Mouse (Mus musculus) forebrain, postnatal 0 days (tissue): Measurements from ENCODE around the gene Map2k5. TPM values are rescaled to one million over a fixed set of nuclear protein-coding genes. Genes with fewer than 3 reads are reported as not detected.
A peak's percentile ranks its signal among the peaks of the same experiment; 100 is the strongest.

Experiments
- ATAC-seq: fragments of 200-750 bp; cut with Nextera tagmentation; 2 replicates; pipeline ENCODE4 v1.8.0; 2017; ENCODE audit warnings: mild to moderate bottlenecking, moderate library complexity
- DNase-seq: peaks from one replicate; pipeline ENCODE4 v3.0.0-alpha.2; 2015
- H3K27ac ChIP-seq: fragments of 300-500 bp; sonication (generic); 2 replicates; pipeline ENCODE4 v1.5.1; 2014; ENCODE audit warnings: low read depth, mild to moderate bottlenecking, antibody characterized with exemption, low read length, moderate library complexity, mixed read lengths
- H3K27me3 ChIP-seq: fragments of 300-500 bp; sonication (generic); 2 replicates; pipeline ENCODE4 v1.6.1; 2014; ENCODE audit warnings: mild to moderate bottlenecking, low read length, mixed read lengths; ENCODE audit not compliant: insufficient read depth
- H3K36me3 ChIP-seq: fragments of 300-500 bp; sonication (generic); 2 replicates; pipeline ENCODE4 v1.6.1; 2014; ENCODE audit warnings: mild to moderate bottlenecking, moderate library complexity; ENCODE audit not compliant: insufficient read depth
- H3K4me1 ChIP-seq: fragments of 300-500 bp; sonication (generic); 2 replicates; pipeline ENCODE4 v1.6.1; 2014; ENCODE audit warnings: antibody characterized with exemption; ENCODE audit not compliant: insufficient read depth
- H3K4me2 ChIP-seq: fragments of 300-500 bp; sonication (generic); 2 replicates; pipeline ENCODE4 v1.6.1; 2014; ENCODE audit warnings: low read depth, mild to moderate bottlenecking, moderate library complexity
- H3K4me3 ChIP-seq: fragments of 300-500 bp; sonication (generic); 2 replicates; pipeline ENCODE4 v1.5.1; 2014; ENCODE audit warnings: low read depth, low read length, mixed read lengths
- H3K9ac ChIP-seq: fragments of 300-500 bp; sonication (generic); 2 replicates; pipeline ENCODE4 v1.6.1; 2014; ENCODE audit warnings: mild to moderate bottlenecking
- H3K9me3 ChIP-seq: fragments of 300-500 bp; sonication (generic); 2 replicates; pipeline ENCODE4 v1.6.1; 2016; ENCODE audit warnings: low read length
- CTCF ChIP-seq: sonication (generic); IDR thresholded peaks from 2 replicates; pipeline ENCODE4 v1.5.1; 2016; ENCODE audit warnings: antibody characterized with exemption, control low read depth, low read depth
- WGBS: fragments of 180-500 bp; shearing (Covaris S2); extraction: QIAGEN DNeasy Blood & Tissue Kit; methylation state at CpG from one replicate; pipeline ENCODE4 v1.1.7; 2014; 5-methylcytosine and 5-hydroxymethylcytosine counted together
- polyA plus RNA-seq: library from polyadenylated mRNA; unstranded; fragments of >200 nt; fragmentation: Nextera tagmentation; extraction: Ambion mirVana; gene quantifications from 2 replicates; pipeline ENCODE4 v1.2.1, GENCODE M21; 2015
- total RNA-seq: library from RNA; depleted of rRNA; stranded (reverse); fragments of >200 nt; gene quantifications from 2 replicates; pipeline ENCODE4 v1.2.3, GENCODE M21; 2014

The Map2k5 gene
- total and polyA plus RNA-seq, 2 experiments from 2014 or later: 21.1 to 37.7 TPM

- no peak for TF ChIP-seq CTCF
- no peaks in the 10 kb centered on the region for H3K27me3 ChIP-seq
- no peak overlapping the region for H3K4me2 ChIP-seq
- no peaks in the 10 kb centered on the region for H3K4me1 ChIP-seq
- H3K27ac ChIP-seq: no peak overlapping the region
- DNase-seq (no peak), ATAC-seq (no peak)
- H3K9ac ChIP-seq: no peak overlapping the region
- H3K9me3 ChIP-seq: no peaks in the 10 kb centered on the region
- no peak overlapping the region for H3K4me3 ChIP-seq
- no peaks in the 10 kb centered on the region for H3K36me3 ChIP-seq
- WGBS: 67% methylated on average over 7 of the region's 7 CpGs
These were observed 157.9 kb downstream of the Map2k5 start for GRCm38 (mm10) chr9:63219851-63220250.

- H3K27ac ChIP-seq: no peak overlapping the region
- 71% methylated on average over 2 of the region's 2 CpGs for WGBS
- no peaks in the 10 kb centered on the region for H3K27me3 ChIP-seq
- DNase-seq: no peak
- ATAC-seq: no peak
- H3K9me3 ChIP-seq: no peaks in the 10 kb centered on the region
- H3K9ac ChIP-seq: no peak overlapping the region
- H3K4me3 ChIP-seq: no peak overlapping the region
- no peaks in the 10 kb centered on the region for H3K4me1 ChIP-seq
- no peak for TF ChIP-seq CTCF
- H3K36me3 ChIP-seq: no peaks in the 10 kb centered on the region
- H3K4me2 ChIP-seq: no peak overlapping the region
These were observed 162.7 kb downstream of the Map2k5 start for GRCm38 (mm10) chr9:63215031-63215430.

GRCm38 (mm10) chr9:63206769-63207276, 170.9 kb downstream of the Map2k5 start:
- Histone ChIP-seq H3K4me1 (no peaks in the 10 kb centered on the region), H3K36me3 (no peaks in the 10 kb centered on the region), H3K27ac (peak overlapping the region; percentile 15; the same call in 1 of the 2 replicates), H3K9me3 (no peaks in the 10 kb centered on the region), H3K4me3 (no peak overlapping the region), H3K27me3 (no peaks in the 10 kb centered on the region), H3K9ac (no peak overlapping the region), H3K4me2 (no peak overlapping the region)
- WGBS: 37% methylated on average over 15 of the region's 15 CpGs
- no peak for TF ChIP-seq CTCF
- no peak for DNase-seq
- ATAC-seq: no peak

- ATAC-seq: no peak
- Histone ChIP-seq H3K27ac (no peak overlapping the region), H3K4me2 (no peak overlapping the region), H3K9me3 (no peaks in the 10 kb centered on the region), H3K36me3 (no peaks in the 10 kb centered on the region), H3K4me3 (no peak overlapping the region), H3K9ac (no peak overlapping the region), H3K4me1 (no peaks in the 10 kb centered on the region), H3K27me3 (no peaks in the 10 kb centered on the region)
- TF ChIP-seq CTCF: no peak
- WGBS: 87% methylated on average over 3 of the region's 3 CpGs
- no peak for DNase-seq
These were observed 174.2 kb downstream of the Map2k5 start for GRCm38 (mm10) chr9:63203461-63203860.

DNA sequence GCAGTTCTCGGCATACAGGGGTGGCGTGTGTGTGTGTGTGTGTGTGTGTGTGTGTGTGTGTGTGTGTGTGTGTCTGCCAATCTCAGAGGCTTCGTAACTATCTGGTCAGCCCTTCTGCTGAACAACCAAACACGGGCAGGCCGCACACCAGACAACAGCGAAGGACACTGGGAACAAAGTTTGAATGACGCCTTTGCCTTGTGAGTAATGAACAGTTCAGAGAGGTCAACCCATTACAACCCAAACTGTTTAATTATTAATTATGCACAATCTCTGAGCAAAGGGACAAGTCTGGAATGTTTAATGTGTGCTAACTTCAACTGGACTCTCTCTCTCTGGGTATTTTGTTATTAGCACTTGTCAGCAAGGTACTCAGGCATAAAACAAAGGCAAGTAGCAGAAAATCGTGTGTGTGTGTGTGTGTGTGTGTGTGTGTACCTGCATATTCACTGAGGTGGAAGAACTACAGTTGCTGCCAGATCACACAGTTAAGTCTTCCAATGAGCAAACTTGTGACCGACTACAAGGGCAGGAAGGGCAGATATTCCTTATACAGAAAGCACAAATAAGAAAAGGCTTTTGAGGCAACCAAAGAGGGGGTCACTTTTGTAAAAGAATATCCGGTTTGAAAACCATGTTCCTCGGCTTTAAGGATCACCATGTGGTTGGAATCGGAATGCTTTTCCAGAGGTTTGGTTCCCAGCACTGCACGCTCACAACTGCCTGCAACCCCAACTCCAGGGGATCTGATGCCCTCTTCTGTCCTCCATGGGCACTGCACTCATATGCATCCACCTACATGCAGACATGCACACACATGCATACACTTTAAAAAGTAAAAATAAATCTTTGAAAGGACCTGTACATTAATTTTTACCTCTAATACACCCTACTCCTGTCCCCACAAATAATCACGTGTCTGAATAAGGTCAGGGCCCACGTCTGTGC, 176.1 kb downstream of the Map2k5 start:
- Histone ChIP-seq H3K27me3 (no peaks in the 10 kb centered on the region), H3K4me3 (no peak overlapping the region), H3K36me3 (no peaks in the 10 kb centered on the region), H3K4me1 (peaks cover 5% of the 10 kb centered on the region; the same call in 1 of the 2 replicates), H3K9ac (no peak overlapping the region), H3K27ac (no peak overlapping the region), H3K9me3 (no peaks in the 10 kb centered on the region), H3K4me2 (no peak overlapping the region)
- ATAC-seq: no peak
- TF ChIP-seq CTCF: no peak
- no peak for DNase-seq
- WGBS: 90% methylated on average over 15 of the region's 15 CpGs

- ATAC-seq (peak; percentile 45; the same call in 1 of the 2 replicates), DNase-seq (no peak)
- no peaks in the 10 kb centered on the region for H3K27me3 ChIP-seq
- H3K4me1 ChIP-seq: peaks cover 5% of the 10 kb centered on the region; the same call in 1 of the 2 replicates
- H3K4me3 ChIP-seq: no peak overlapping the region
- TF ChIP-seq CTCF: no peak
- H3K9ac ChIP-seq: no peak overlapping the region
- no peaks in the 10 kb centered on the region for H3K36me3 ChIP-seq
- WGBS: 13% methylated on average over 8 of the region's 8 CpGs
- no peak overlapping the region for H3K4me2 ChIP-seq
- no peaks in the 10 kb centered on the region for H3K9me3 ChIP-seq
- no peak overlapping the region for H3K27ac ChIP-seq
These were observed 180.4 kb downstream of the Map2k5 start for GRCm38 (mm10) chr9:63197252-63197651.

GRCm38 (mm10) chr9:63196114-63196682, 181.5 kb downstream of the Map2k5 start:
- no peak for TF ChIP-seq CTCF

More at GRCm38 (mm10) chr9:63196114-63196682, 181.5 kb downstream of the Map2k5 start:
- no peaks in the 10 kb centered on the region for H3K36me3 ChIP-seq
- 62% methylated on average over 8 of the region's 8 CpGs for WGBS
- no peaks in the 10 kb centered on the region for H3K27me3 ChIP-seq
- H3K27ac ChIP-seq: no peak overlapping the region
- no peaks in the 10 kb centered on the region for H3K9me3 ChIP-seq
- DNase-seq (no peak), ATAC-seq (no peak)
- H3K9ac ChIP-seq: no peak overlapping the region
- H3K4me1 ChIP-seq: peaks cover 5% of the 10 kb centered on the region; the same call in 1 of the 2 replicates
- no peak overlapping the region for H3K4me2 ChIP-seq
- no peak overlapping the region for H3K4me3 ChIP-seq
